Comparison of ENCODE assay signal across 24 mouse cellular contexts in the genomic region with DNA sequence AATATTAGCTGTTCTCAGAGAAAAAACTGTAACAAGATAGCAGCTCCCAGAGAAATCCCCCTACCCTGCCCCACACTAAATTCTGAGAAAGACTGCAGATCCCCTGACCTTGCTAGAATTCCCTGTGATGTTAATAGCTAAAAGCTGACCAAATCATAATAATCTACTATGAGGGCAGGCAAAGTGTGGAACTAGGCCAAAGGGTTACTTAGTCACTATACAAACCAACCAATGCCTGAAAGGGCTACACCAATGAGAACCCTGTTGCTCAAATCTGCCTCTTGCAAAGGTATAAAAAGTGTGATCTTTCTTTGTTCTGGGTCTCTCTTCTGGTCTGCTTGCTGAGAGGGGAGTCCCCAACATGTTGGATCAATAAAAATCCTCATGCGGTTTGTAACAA.
"Had no signal": no experiment of that assay in that cellular context is flagged by ENCODE, and none has a peak within 500 bp of the region (broad histone marks: within the 10 kb centered on the region; RNA-seq: fewer than 3 reads in every experiment).

No protein-coding gene starts in this region.

- H3K4me2 ChIP-seq: heart, embryonic 12.5 days; hindbrain, embryonic 12.5 days; hindbrain, embryonic 14.5 days; intestine, embryonic 15.5 days; limb, embryonic 12.5 days had no signal

- H3K27me3 ChIP-seq: heart, embryonic 12.5 days; hindbrain, embryonic 12.5 days; intestine, embryonic 15.5 days; limb, embryonic 12.5 days had no signal

- H3K36me3 ChIP-seq: heart, embryonic 10.5 days; heart, embryonic 12.5 days; hindbrain, embryonic 10.5 days; hindbrain, embryonic 12.5 days; intestine, embryonic 15.5 days; limb, embryonic 10.5 days; limb, embryonic 12.5 days had no signal

- H3K27ac ChIP-seq: gastrocnemius, adult 2 months; heart, embryonic 10.5 days; hindbrain, embryonic 10.5 days; hindbrain, embryonic 12.5 days; hindbrain, embryonic 14.5 days; intestine, embryonic 15.5 days; layer of hippocampus, adult 2 months; limb, embryonic 10.5 days; limb, embryonic 12.5 days; liver, embryonic 14.5 days had no signal

- ATAC-seq: hindbrain, embryonic 16.5 days; inflammation-experienced regulatory T-cells, adult 6 months; intestine, embryonic 15.5 days; intestine, postnatal 0 days had no signal

- H3K4me3 ChIP-seq: gastrocnemius, adult 2 months; heart, embryonic 10.5 days; heart, embryonic 12.5 days; hindbrain, embryonic 10.5 days; hindbrain, embryonic 12.5 days; intestine, embryonic 15.5 days; layer of hippocampus, adult 2 months; limb, embryonic 10.5 days; limb, embryonic 12.5 days had no signal

- H3K9ac ChIP-seq: heart, embryonic 12.5 days; hindbrain, embryonic 12.5 days; hindbrain, embryonic 14.5 days; intestine, embryonic 15.5 days; limb, embryonic 12.5 days; liver, embryonic 14.5 days had no signal

- H3K9me3 ChIP-seq: heart, embryonic 10.5 days; heart, embryonic 12.5 days; hindbrain, embryonic 12.5 days; intestine, embryonic 15.5 days; limb, embryonic 10.5 days; limb, embryonic 12.5 days had no signal

- DNase-seq: gastrocnemius, adult 2 months; gastrocnemius, postnatal 10 days; gastrocnemius, postnatal 25 days; heart, adult 18-20 months; heart, postnatal 10 days; heart, postnatal 4 days; kidney, postnatal 10 days; kidney, postnatal 25 days; kidney, postnatal 4 days; layer of hippocampus, postnatal 36 days; liver had no signal

- H3K4me1 ChIP-seq: heart, embryonic 10.5 days; heart, embryonic 12.5 days; hindbrain, embryonic 10.5 days; hindbrain, embryonic 12.5 days; intestine, embryonic 15.5 days; limb, embryonic 10.5 days; limb, embryonic 12.5 days had no signal
